Mouse (Mus musculus): ENCODE measurements around the gene 4833439L19Rik. TPM values are rescaled to one million over a fixed set of nuclear protein-coding genes. Genes with fewer than 3 reads are reported as not detected.

The 4833439L19Rik gene
- polyA plus RNA-seq (2015; fragmentation: Illumina TruSeq; extraction: RNeasy Lipid Tissue Mini Kit (QIAGEN cat#74804); ENCODE audit: low read depth, low replicate concordance): 145 TPM

GRCm38 (mm10) chr13:54565201-54565581 is at the start of gene 4833439L19Rik:
4833439L19Rik (minus strand) TSS chr13:54565435.

GRCm38 (mm10) chr13:54610972-54611754 is 45.9 kb upstream of the 4833439L19Rik start, which contains the start of gene Cltb:
Cltb (minus strand) TSS chr13:54611344.

GRCm38 (mm10) chr13:54589996-54590951 is 25.0 kb upstream of the 4833439L19Rik start, which contains the start of the genes Nop16 and Higd2a:
Nop16 (minus strand) TSS chr13:54590090.
Higd2a (plus strand) TSS chr13:54590207.

GRCm38 (mm10) chr13:54574854-54575481 is 9.7 kb upstream of the 4833439L19Rik start, which contains the start of gene Arl10:
Arl10 (plus strand) TSS chr13:54575015.

GRCm38 (mm10) chr13:54503604-54504521 is 61.4 kb downstream of the 4833439L19Rik start, which contains the start of gene Simc1:
Simc1 (plus strand) TSS chr13:54503779.

Other genes with a start within 250 kb of the 4833439L19Rik start
- 507 TPM for gene Cplx2, start 194.1 kb downstream of the 4833439L19Rik start, polyA plus RNA-seq (2015; fragmentation: Illumina TruSeq; extraction: RNeasy Lipid Tissue Mini Kit (QIAGEN cat#74804); ENCODE audit: low read depth, low replicate concordance)
- gene Thoc3, start 96.6 kb downstream of the 4833439L19Rik start, polyA plus RNA-seq (2015; fragmentation: Illumina TruSeq; extraction: RNeasy Lipid Tissue Mini Kit (QIAGEN cat#74804); ENCODE audit: low read depth, low replicate concordance): 29.4 TPM
- gene Simc1, start 61.7 kb downstream of the 4833439L19Rik start, polyA plus RNA-seq (2015; fragmentation: Illumina TruSeq; extraction: RNeasy Lipid Tissue Mini Kit (QIAGEN cat#74804); ENCODE audit: low read depth, low replicate concordance): 12.9 TPM
- 24.1 TPM for gene Arl10, start 9.6 kb upstream of the 4833439L19Rik start, polyA plus RNA-seq (2015; fragmentation: Illumina TruSeq; extraction: RNeasy Lipid Tissue Mini Kit (QIAGEN cat#74804); ENCODE audit: low read depth, low replicate concordance)
- 30.5 TPM for gene Nop16, start 24.7 kb upstream of the 4833439L19Rik start, polyA plus RNA-seq (2015; fragmentation: Illumina TruSeq; extraction: RNeasy Lipid Tissue Mini Kit (QIAGEN cat#74804); ENCODE audit: low read depth, low replicate concordance)
- gene Higd2a, start 24.8 kb upstream of the 4833439L19Rik start, polyA plus RNA-seq (2015; fragmentation: Illumina TruSeq; extraction: RNeasy Lipid Tissue Mini Kit (QIAGEN cat#74804); ENCODE audit: low read depth, low replicate concordance): 237 TPM
- 254 TPM for gene Cltb, start 45.9 kb upstream of the 4833439L19Rik start, polyA plus RNA-seq (2015; fragmentation: Illumina TruSeq; extraction: RNeasy Lipid Tissue Mini Kit (QIAGEN cat#74804); ENCODE audit: low read depth, low replicate concordance)
- gene Faf2, start 56.3 kb upstream of the 4833439L19Rik start, polyA plus RNA-seq (2015; fragmentation: Illumina TruSeq; extraction: RNeasy Lipid Tissue Mini Kit (QIAGEN cat#74804); ENCODE audit: low read depth, low replicate concordance): 43.2 TPM
- gene Rnf44, start 128.5 kb upstream of the 4833439L19Rik start, polyA plus RNA-seq (2015; fragmentation: Illumina TruSeq; extraction: RNeasy Lipid Tissue Mini Kit (QIAGEN cat#74804); ENCODE audit: low read depth, low replicate concordance): 82.6 TPM
- gene Cdhr2, start 136.0 kb upstream of the 4833439L19Rik start, polyA plus RNA-seq (2015; fragmentation: Illumina TruSeq; extraction: RNeasy Lipid Tissue Mini Kit (QIAGEN cat#74804); ENCODE audit: low read depth, low replicate concordance): 0.21 TPM
- 60.0 TPM for gene Gprin1, start 184.4 kb upstream of the 4833439L19Rik start, polyA plus RNA-seq (2015; fragmentation: Illumina TruSeq; extraction: RNeasy Lipid Tissue Mini Kit (QIAGEN cat#74804); ENCODE audit: low read depth, low replicate concordance)
- gene Sncb, start 201.2 kb upstream of the 4833439L19Rik start, polyA plus RNA-seq (2015; fragmentation: Illumina TruSeq; extraction: RNeasy Lipid Tissue Mini Kit (QIAGEN cat#74804); ENCODE audit: low read depth, low replicate concordance): 548 TPM
- not detected for gene Eif4e1b, start 218.6 kb upstream of the 4833439L19Rik start, polyA plus RNA-seq (2015; fragmentation: Illumina TruSeq; extraction: RNeasy Lipid Tissue Mini Kit (QIAGEN cat#74804); ENCODE audit: low read depth, low replicate concordance)
- 73.2 TPM for gene Tspan17, start 223.9 kb upstream of the 4833439L19Rik start, polyA plus RNA-seq (2015; fragmentation: Illumina TruSeq; extraction: RNeasy Lipid Tissue Mini Kit (QIAGEN cat#74804); ENCODE audit: low read depth, low replicate concordance)